Mouse (Mus musculus): ENCODE data around the gene Pde2a. TPM values are rescaled to one million over a fixed set of nuclear protein-coding genes. Genes with fewer than 3 reads are reported as not detected.

The Pde2a gene
- polyA plus RNA-seq (2014; fragmentation: Illumina TruSeq; extraction: RNeasy Lipid Tissue Mini Kit (QIAGEN cat#74804); ENCODE audit: low read depth, low replicate concordance) = 1.9 TPM

GRCm38 (mm10) chr7:101421529-101421928 lies at the start of gene Pde2a:
TSS of gene Pde2a (plus strand) at chr7:101421691.

GRCm38 (mm10) chr7:101410267-101410936 lies 11.1 kb upstream of the Pde2a start, which contains the start of gene Gm45837:
TSS of gene Gm45837 (plus strand) at chr7:101410886.

Other genes with a start within 250 kb of the Pde2a start
- 1.8 TPM for gene Atg16l2, start 119.4 kb upstream of the Pde2a start, polyA plus RNA-seq (2014; fragmentation: Illumina TruSeq; extraction: RNeasy Lipid Tissue Mini Kit (QIAGEN cat#74804); ENCODE audit: low read depth, low replicate concordance)
- gene Stard10, start 104.6 kb upstream of the Pde2a start, polyA plus RNA-seq (2014; fragmentation: Illumina TruSeq; extraction: RNeasy Lipid Tissue Mini Kit (QIAGEN cat#74804); ENCODE audit: low read depth, low replicate concordance) = 148 TPM
- gene Arap1, start 73.6 kb upstream of the Pde2a start, polyA plus RNA-seq (2014; fragmentation: Illumina TruSeq; extraction: RNeasy Lipid Tissue Mini Kit (QIAGEN cat#74804); ENCODE audit: low read depth, low replicate concordance) = 4.9 TPM
- not detected for gene Gm45837, start 10.8 kb upstream of the Pde2a start, polyA plus RNA-seq (2014; fragmentation: Illumina TruSeq; extraction: RNeasy Lipid Tissue Mini Kit (QIAGEN cat#74804); ENCODE audit: low read depth, low replicate concordance)
- 1.4 TPM for gene Art2b, start 163.9 kb downstream of the Pde2a start, polyA plus RNA-seq (2014; fragmentation: Illumina TruSeq; extraction: RNeasy Lipid Tissue Mini Kit (QIAGEN cat#74804); ENCODE audit: low read depth, low replicate concordance)
- gene Clpb, start 241.9 kb downstream of the Pde2a start, polyA plus RNA-seq (2014; fragmentation: Illumina TruSeq; extraction: RNeasy Lipid Tissue Mini Kit (QIAGEN cat#74804); ENCODE audit: low read depth, low replicate concordance) = 5.5 TPM

Measured in liver, adult 10 weeks (tissue).